Mouse (Mus musculus) mesoderm, embryonic 11.5 days (tissue): ENCODE data around the gene Ackr4.

Source experiments
- DNase-seq: peaks from one replicate; pipeline ENCODE4 v3.0.0-alpha.2; 2012; ENCODE audit warnings: low read depth, low spot score

Gene Ackr4

DNA sequence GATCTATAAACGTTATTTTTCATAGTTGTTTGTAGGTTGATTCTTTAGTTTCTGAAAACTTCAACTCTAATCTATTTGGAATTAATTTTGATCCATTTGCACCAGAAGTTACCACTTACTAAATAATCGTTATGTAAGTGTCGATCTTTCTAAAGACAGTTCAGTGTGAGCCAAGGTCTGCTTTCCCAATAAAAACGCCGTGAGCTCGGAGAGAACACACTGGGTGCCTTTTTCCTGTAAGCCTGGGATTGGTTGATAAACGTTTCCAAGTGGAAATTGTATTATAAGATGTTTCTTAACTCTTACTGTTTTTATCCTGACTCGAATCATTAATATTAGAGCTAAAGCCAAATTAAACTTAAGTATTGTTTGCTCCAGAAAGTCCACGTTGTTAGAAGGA, 19.8 kb downstream of the Ackr4 start:
- no peak for DNase-seq

DNA sequence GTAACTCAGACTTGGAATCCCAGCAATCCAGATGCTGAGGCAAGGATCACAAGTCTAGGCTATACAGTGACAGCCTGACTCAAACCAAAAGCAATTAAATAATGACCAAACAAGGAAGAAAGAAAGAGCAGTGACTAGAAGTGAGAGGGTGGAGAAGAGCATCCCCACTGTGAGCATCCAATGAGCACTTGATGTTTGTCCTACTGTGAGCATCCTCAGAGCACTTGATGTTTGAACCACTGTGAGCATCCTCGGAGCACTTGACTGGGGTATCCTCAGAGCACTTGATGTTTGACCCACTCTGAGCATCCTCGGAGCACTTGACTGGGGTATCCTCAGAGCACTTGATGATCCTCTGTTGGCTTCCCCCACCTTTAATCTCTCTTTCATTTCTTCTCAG, 21.7 kb downstream of the Ackr4 start:
- DNase-seq, result no peak

DNA sequence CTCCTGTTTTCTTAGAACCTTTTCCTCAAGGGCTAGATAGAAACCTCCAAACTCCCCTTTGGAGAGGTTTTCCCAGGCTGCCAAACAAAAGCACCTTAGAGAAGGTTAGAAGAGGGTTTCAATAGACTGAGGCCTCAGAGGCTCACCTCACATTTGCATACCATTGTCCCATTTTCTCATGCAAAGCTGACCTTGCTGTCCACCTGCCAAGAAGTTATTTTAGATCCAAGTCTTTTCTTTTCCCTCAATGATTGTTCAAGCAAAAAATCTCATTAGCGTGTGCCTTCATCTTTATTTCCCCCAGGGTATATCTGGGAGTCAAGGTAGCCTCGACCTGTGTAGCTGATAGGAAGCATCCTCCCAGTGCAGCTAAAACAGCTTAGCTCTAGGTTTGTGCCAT, 23.8 kb downstream of the Ackr4 start:
- no peak for DNase-seq

DNA sequence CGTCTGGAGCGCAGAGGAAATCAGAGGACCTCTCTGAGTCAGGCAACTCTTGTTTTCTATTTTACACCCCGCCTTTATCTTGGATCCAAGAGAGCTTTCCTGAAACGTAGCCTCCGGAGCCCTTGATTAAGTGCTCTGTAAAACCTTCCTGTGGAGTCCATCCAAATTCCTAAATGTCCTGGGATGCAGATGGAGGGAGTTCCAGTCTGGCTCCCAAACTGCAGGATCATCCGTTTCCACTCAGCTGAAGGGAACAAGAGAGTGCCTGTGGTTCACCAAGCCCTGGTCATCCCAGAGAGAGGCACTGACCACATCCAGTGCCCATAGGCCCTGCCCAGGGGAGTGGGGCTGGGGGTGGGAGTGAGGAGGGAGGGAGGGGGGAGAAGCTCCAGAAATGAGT, 24.4 kb downstream of the Ackr4 start:
- DNase-seq, result no peak

DNA sequence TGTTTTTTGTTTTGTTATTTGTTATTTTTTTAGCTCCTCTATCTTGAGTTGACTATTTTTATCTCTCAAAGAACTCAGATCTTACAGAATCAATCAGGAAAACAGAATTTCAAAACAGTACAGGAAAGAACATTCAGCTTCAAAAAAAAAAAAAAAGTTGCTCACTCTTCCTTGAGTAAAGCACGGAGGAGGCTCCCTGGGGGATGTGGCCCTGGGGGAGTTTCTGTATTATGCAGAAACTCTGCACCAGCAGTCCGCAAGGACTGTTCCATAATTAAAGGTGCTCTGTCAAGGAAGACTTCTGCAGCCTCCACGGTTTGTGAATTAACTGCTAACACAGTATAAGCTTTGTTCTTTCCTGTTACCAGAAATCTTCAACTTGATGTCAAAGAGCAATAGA, 25.3 kb downstream of the Ackr4 start:
- no peak for DNase-seq

DNA sequence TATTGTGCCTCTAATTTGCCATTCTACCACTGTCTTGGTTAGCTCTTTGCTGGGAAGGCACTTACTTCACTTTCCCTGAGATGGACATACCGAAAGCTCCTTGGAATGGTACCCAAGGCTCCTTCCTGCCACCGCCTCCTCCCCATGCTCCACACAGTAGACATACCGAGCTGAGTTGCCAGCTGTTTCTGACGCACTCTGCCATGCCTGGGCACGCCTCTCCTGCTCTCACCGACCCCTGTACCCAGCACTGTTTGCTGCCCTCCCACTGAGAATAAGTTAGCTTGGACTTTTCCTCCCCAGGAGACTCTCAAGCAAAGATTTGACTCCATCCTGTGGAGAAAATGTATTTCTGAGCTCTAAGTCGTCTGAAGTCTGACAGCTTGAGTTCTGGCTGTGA, 25.9 kb downstream of the Ackr4 start:
- DNase-seq, result no peak

DNA sequence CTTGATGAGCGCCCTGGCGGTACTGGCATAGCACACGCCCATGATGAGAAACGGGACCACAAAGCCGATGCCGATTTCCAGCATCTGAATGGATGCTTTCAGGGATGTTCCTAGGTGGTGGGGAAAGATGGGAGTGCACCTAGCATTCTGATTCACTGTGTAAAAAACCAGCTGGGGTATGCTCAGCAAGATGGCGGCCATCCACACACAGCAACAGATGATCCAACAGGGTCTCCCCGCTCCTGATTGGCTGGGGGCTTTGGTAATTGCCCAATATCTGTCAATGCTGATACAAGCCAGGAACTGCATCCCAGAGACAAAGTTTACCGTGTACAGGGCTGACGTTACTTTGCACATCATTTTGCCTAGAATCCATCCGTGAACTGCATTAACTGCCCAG, 27.7 kb downstream of the Ackr4 start:
- no peak for DNase-seq

DNA sequence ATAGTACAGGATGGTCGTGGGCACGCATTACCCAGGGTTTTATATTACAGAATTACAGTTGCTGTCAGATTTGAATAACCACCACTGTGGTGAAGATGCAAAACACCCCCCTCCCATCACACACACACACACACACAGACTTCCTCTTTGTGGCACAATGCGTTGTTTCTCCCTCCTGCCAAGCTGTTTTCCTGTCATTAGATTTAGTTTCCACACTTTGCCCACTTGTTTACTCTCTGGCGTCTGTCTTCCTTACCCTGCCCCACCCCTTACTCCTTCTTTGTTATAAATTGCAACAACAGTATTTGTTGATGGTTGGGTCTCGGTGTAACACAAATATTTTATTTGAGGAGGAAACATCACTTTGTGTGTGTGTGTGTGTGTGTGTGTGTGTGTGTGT, 28.5 kb downstream of the Ackr4 start:
- DNase-seq, result no peak

DNA sequence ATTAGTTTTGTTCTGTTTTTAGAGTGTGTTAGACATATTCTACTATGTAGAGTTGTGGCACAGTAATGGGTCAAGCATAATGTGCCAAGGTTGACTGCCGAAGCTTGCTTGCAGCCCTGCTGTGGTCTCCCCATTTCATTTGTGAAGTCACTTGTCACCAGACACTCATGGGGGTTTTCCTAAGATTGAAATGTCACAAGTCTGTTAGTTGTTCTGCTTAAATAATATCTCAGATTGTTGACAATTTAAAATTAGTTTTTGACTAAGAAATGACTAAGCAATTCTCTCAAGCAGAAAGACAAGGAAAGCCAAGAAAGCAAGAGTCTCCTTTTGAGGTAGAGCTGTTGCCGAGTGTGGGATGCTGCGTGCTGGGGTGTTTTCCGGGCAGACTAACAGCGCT, 33.8 kb downstream of the Ackr4 start:
- DNase-seq, result no peak

DNA sequence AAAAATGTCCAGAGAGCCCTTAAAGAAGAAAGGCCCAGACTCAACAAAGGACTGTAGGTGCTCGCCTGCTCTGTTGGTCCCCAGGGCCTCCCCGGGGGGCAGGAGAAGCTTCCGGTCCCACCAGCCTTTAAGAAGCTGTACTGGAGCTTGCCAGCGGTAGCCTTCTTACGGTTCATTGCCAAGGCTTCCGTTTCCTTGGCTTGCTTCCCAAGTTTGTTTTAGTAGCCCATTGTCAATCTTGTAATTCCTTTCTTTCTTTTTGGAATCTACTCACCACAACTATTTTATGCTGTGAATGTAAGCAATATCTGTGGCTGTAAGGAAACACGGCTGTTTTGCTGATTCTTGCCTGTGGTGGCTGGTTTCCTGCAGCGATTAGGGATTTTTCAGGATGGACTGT, 38.2 kb downstream of the Ackr4 start:
- DNase-seq, result no peak

DNA sequence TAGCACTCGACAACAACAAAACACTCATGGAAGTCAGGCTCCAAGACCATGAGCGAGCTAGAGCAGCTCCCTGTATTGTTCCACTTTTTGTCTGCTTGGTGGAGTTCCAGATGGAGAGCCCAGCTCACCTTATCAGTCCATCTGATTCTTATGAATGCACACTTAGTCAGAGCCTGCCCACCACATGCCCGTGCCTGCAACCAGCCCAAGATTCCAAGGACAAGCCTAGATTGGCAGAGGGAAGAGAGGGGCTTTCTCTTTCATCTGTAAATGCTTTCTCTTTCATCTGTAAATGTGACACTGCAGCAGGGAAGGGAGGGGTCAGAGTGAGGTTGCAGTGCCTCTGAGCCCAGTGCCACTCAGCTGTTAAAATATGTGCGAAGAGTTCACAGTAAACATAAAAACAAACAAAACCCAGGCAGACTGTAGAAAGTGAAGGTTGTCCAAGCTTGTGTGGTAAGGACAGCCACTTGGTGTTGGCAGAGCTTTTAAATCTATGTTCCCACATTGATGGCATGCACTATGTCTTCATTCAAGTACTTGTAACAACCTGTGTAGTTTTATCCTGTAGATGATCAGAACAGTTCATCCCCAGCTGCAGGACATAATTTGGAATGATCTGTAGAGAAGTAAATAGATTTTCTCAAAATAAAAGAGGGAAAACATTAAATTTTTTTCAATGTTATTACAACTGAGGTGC, 40.9 kb downstream of the Ackr4 start:
- DNase-seq, result no peak

DNA sequence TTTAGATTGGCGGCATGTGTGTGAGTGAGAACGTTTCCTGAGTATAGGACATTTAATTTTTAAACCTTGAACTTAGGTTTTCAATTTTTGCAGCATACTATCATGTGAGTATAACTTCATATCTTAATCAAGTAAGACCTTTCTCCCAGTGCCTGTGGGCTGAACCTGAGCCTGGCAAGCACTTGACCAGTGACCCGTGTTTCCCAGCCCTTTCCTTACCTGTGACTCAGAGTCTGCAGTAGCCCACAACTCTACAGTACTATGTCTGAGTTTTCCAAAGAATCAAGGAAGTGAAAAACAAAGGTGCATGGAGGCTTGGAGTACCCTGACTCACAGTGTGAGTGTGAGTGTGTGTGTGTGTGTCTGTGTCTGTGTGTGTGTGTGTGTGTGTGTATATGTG, 46.7 kb downstream of the Ackr4 start:
- no peak for DNase-seq

DNA sequence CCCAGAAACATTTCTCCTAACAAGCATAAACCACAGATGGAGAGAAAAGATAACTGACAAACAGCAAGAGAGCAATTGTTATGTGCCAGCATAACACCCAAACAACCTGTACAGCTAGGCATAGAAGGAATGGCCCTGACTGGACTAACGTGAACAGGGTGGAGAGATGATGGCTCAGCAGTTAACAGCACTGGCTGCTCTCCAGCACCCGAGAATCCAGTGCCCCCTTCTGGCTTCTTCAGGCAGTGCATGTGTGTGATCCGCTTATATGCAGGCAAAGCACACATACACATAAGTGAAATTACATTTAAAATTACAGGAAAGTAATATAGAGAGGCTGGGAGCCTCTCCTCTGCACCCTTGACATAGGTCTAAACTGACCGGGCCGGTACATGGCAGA, 47.4 kb downstream of the Ackr4 start:
- DNase-seq, result peak; percentile 54

GRCm38 (mm10) chr9:104078780-104079179, 48.0 kb downstream of the Ackr4 start:
- no peak for DNase-seq

DNA sequence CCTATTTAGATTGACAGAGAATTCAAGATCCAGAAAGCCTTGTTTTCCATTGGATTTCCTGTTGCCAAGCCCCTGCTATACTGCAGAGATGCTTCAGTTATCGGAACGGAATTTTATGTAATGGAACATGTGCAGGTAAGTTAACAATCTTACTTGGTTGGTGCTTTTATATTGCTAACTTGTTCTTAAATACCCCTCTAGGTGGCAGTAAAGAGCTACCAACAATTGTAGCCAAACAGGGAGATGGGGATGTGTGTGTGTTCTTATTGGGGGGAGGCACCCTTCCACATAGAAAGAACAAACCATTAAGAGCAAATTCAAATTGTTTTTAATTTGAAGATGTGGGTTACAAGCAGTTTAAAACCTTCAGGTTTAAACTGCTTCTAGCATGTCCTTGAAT, 50.9 kb downstream of the Ackr4 start:
- peak; percentile 36 for DNase-seq

DNA sequence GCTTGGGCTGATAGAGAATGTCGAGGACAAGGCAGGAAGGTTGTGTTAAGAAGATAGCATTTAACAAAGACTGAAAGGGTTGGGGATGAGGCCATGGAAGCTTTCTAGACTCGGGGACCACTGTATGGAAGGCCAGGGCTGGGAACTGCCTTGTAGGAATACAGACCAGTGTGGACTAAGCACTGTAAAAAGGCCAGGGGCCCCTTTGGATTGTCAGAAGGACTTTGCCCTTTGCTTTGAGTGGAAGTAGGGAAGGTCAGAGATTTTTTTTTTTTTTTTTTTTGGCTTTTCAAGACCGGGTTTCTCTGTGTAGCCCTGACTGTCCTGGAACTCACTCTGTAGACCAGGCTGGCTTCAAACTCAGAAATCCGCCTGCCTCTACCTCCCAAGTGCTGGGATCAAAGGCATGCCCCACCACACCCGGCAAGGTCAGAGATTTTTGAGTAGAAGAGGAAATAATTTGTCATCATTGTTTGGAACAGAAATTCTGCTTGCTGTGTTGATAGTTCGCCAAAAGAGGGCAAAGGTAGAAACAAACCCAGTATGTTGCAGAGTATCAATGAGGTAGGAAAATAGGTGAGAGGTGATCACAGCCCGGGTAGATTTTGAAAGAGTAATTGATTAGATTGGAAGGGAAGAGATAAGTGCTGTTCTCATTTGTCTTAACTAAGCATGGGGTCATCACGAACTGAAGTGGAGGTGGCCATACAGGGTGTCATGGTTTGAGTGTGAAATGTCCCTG, 55.7 kb downstream of the Ackr4 start:
- no peak for DNase-seq

DNA sequence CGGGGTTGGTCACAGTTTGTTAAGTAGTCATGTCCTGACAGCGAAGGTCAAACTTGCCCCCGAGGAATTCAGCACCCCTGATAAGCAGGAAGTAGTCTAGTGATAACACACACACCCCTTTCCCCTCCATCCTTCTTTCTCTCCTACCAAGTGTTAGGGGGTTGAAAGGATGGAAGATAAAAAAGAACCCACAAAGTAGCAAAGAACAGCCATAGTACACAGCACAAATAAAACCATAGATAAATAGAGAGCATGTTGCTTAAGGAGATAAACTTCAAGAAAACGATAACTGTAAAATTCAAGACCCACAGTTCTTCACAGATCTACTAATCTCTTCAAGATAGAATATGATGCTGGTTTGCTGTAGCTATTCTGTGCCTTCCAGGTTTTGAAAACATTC, 56.5 kb downstream of the Ackr4 start:
- DNase-seq, result no peak

DNA sequence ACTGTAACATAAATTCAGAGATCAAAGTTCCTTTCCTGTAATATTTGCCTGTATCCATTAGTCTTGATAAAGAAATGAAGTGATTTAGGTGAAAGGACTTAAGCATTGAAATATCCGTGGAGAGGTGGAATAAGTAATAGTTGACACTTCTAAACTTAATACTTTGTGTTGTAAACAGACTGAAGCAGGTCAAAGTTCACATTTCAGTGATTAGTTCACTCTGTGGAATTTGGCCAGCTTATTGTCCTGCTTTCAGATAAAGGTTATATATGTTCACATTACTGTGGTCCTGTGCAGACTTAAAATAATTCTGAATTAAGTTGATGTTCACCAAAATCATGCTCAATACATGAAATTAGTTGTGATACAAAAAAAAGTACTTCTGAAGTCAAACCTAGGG, 62.2 kb downstream of the Ackr4 start:
- DNase-seq, result no peak

GRCm38 (mm10) chr9:104063244-104063961, 63.3 kb downstream of the Ackr4 start, which contains the start of gene Acad11:
Gene Acad11 (plus strand): TSS chr9:104063377.
- DNase-seq, result peak; percentile 92

- DNase-seq, result peak; percentile 85
Observed at GRCm38 (mm10) chr9:104062430-104063243, 64.1 kb downstream of the Ackr4 start, which contains the start of gene Uba5. Gene Uba5 (minus strand): TSS chr9:104063134.

DNA sequence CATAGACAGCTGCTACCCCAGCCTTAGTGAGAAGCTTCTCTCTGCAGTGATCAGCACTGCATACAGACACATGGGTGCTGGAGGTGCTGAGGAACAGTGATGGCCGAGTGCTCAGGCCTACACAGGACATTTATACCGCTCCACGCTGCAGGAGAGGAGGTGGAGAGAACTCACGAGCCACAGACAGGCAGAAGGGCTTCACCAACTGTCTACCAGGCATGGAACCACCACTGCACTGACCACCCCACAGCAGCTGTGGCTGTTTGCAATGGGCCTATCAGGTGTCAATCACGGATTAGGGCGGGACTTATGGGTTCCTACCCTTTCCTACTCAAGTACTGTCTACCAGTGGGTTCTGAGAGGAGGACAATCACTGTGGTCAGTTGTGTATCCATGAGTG, 75.7 kb downstream of the Ackr4 start:
- no peak for DNase-seq

- DNase-seq, result no peak
Observed at GRCm38 (mm10) chr9:104043676-104044075, 83.1 kb downstream of the Ackr4 start.
